Mouse (Mus musculus): ENCODE data around the gene Gm4565.
"Not testable (repeated sequence)": the region's sequence is repeated elsewhere in the genome, so short reads cannot be mapped to it uniquely, and the experiment has no call there.

Gene Gm4565

GRCm38 (mm10) chr7:22588027-22588426 is at the start of gene Gm4565:
Gm4565 (minus strand) TSS chr7:22588127.
- DNase-seq (ENCODE audit: low spot score): not testable (repeated sequence)

- not testable (repeated sequence) for DNase-seq (ENCODE audit: low spot score)
Observed at GRCm38 (mm10) chr7:22565243-22565642, 22.7 kb downstream of the Gm4565 start, which contains the start of gene Gm4201. Gm4201 (minus strand) TSS chr7:22565343.

GRCm38 (mm10) chr7:22534787-22535186 is 53.1 kb downstream of the Gm4565 start, which contains the start of gene Gm8677:
Gm8677 (minus strand) TSS chr7:22534887.
- not testable (repeated sequence) for DNase-seq (ENCODE audit: low spot score)

Measured in urinary bladder, postnatal 10 days (tissue).